Mouse (Mus musculus): ENCODE results near the gene Sardh. TPM values are rescaled to one million over a fixed set of nuclear protein-coding genes. Genes with fewer than 3 reads are reported as not detected.

Sardh gene
- total RNA-seq, 2 experiments from 2014 or later: 8.0 to 8.4 TPM

- no peak for TF ChIP-seq CTCF (IDR thresholded peaks at IDR 0.05)
- intact Hi-C loops (cut with DNase I): no loop called here
Measured at GRCm38 (mm10) chr2:27262984-27263383, 14.8 kb upstream of the Sardh start.

GRCm38 (mm10) chr2:27251434-27251833 is 3.3 kb upstream of the Sardh start:
- H3K27ac ChIP-seq: no peak overlapping the region
- no peak; the same call in 1 of the 2 replicates for TF ChIP-seq CTCF (IDR thresholded peaks at IDR 0.05)
- H3K4me3 ChIP-seq: no peak overlapping the region
- intact Hi-C loops (cut with DNase I): no loop called here
- no peak for DNase-seq (ENCODE audit: extremely low spot score in 1 of 2, low spot score in 2 of 2)

More at GRCm38 (mm10) chr2:27262984-27263383, 14.8 kb upstream of the Sardh start:
- DNase-seq (ENCODE audit: extremely low spot score in 1 of 2, low spot score in 2 of 2): no peak
- Histone ChIP-seq H3K4me3 (no peak overlapping the region), H3K27ac (no peak overlapping the region)

- no peak overlapping the region for H3K4me3 ChIP-seq
- H3K27ac ChIP-seq: no peak overlapping the region
- no peak for TF ChIP-seq CTCF (IDR thresholded peaks at IDR 0.05)
- intact Hi-C loops (cut with DNase I): no loop called here
- no peak for DNase-seq (ENCODE audit: extremely low spot score in 1 of 2, low spot score in 2 of 2)
Measured at GRCm38 (mm10) chr2:27247487-27247863, 662 bp downstream of the Sardh start.

GRCm38 (mm10) chr2:27246712-27247486 is 1.2 kb downstream of the Sardh start:
- TF ChIP-seq CTCF (IDR thresholded peaks at IDR 0.05): no peak; the same call in 1 of the 2 replicates
- H3K27ac ChIP-seq: peak overlapping the region; percentile 36; the same call in 1 of the 2 replicates
- H3K4me3 ChIP-seq: peak overlapping the region; percentile 25; the same call in 1 of the 2 replicates
- DNase-seq (ENCODE audit: extremely low spot score in 1 of 2, low spot score in 2 of 2): peak; percentile 65 to 71
- intact Hi-C loops (cut with DNase I): no loop called here

GRCm38 (mm10) chr2:27245947-27246346 is 2.2 kb downstream of the Sardh start:
- Histone ChIP-seq H3K27ac (no peak overlapping the region), H3K4me3 (no peak overlapping the region)
- intact Hi-C loops (cut with DNase I): no loop called here
- no peak for TF ChIP-seq CTCF (IDR thresholded peaks at IDR 0.05)
- DNase-seq (ENCODE audit: extremely low spot score in 1 of 2, low spot score in 2 of 2): no peak

GRCm38 (mm10) chr2:27237342-27237741 is 10.8 kb downstream of the Sardh start:
- no peak overlapping the region for H3K4me3 ChIP-seq
- TF ChIP-seq CTCF (IDR thresholded peaks at IDR 0.05): peak; percentile 98
- peak; percentile 57 to 66 for DNase-seq (ENCODE audit: extremely low spot score in 1 of 2, low spot score in 2 of 2)
- H3K27ac ChIP-seq: no peak overlapping the region
- intact Hi-C loops (cut with DNase I): loop anchor here (1.0 to 5.0 kb wide), 4 partner anchors 111 to 590 kb away; no protein-coding TSS in a partner anchor

GRCm38 (mm10) chr2:27235729-27236128 is 12.4 kb downstream of the Sardh start:
- peak; percentile 75 to 77 for DNase-seq (ENCODE audit: extremely low spot score in 1 of 2, low spot score in 2 of 2)
- H3K4me3 ChIP-seq: no peak overlapping the region
- intact Hi-C loops (cut with DNase I): loop anchor here (2.0 to 5.0 kb wide), 2 partner anchors 109 to 588 kb away; no protein-coding TSS in a partner anchor
- H3K27ac ChIP-seq: no peak overlapping the region
- peak; percentile 85 for TF ChIP-seq CTCF (IDR thresholded peaks at IDR 0.05)

GRCm38 (mm10) chr2:27232376-27232775 is 15.8 kb downstream of the Sardh start:
- DNase-seq (ENCODE audit: extremely low spot score in 1 of 2, low spot score in 2 of 2): peak; percentile 56 to 65
- TF ChIP-seq CTCF (IDR thresholded peaks at IDR 0.05): no peak
- intact Hi-C loops (cut with DNase I): loop anchor here (2.0 to 5.0 kb wide), 2 partner anchors 68 to 90 kb away; partner anchors contain the start of genes Dbh and Fam163b
- no peak overlapping the region for H3K4me3 ChIP-seq
- H3K27ac ChIP-seq: peak overlapping the region; percentile 59; the same call in 1 of the 2 replicates

GRCm38 (mm10) chr2:27229481-27230105 is 18.5 kb downstream of the Sardh start:
- H3K27ac ChIP-seq: no peak overlapping the region

GRCm38 (mm10) chr2:27228809-27229480 is 19.2 kb downstream of the Sardh start:
- Histone ChIP-seq H3K27ac (no peak overlapping the region), H3K4me3 (no peak overlapping the region)
- intact Hi-C loops (cut with DNase I): no loop called here
- no peak for DNase-seq (ENCODE audit: extremely low spot score in 1 of 2, low spot score in 2 of 2)
- TF ChIP-seq CTCF (IDR thresholded peaks at IDR 0.05): peak; percentile 17

More at GRCm38 (mm10) chr2:27229481-27230105, 18.5 kb downstream of the Sardh start:
- no peak overlapping the region for H3K4me3 ChIP-seq
- no peak for DNase-seq (ENCODE audit: extremely low spot score in 1 of 2, low spot score in 2 of 2)
- intact Hi-C loops (cut with DNase I): loop anchor here (5.0 kb wide), 1 partner anchor 87 kb away; the partner anchor contains the start of gene Fam163b
- TF ChIP-seq CTCF (IDR thresholded peaks at IDR 0.05): no peak

GRCm38 (mm10) chr2:27226572-27226971 is 21.6 kb downstream of the Sardh start:
- DNase-seq (ENCODE audit: extremely low spot score in 1 of 2, low spot score in 2 of 2): peak in 1 of 2 experiments; percentile 48
- peak overlapping the region; percentile 24; the same call in 1 of the 2 replicates for H3K27ac ChIP-seq
- H3K4me3 ChIP-seq: no peak overlapping the region
- no peak for TF ChIP-seq CTCF (IDR thresholded peaks at IDR 0.05)
- intact Hi-C loops (cut with DNase I): loop anchor here (2.0 kb wide), 1 partner anchor 48 kb away; no protein-coding TSS in a partner anchor

Data from left cerebral cortex, adult 2 months (tissue).